Mouse (Mus musculus) kidney, adult 11 months (tissue): ENCODE measurements at regions not wholly inside any gene's neighbourhood (a gene's known extent, or its start where the extent isn't known, plus 50 kb on each side); places are given as distances from the start of the nearest gene placed in this dataset.
A peak's percentile ranks its signal among the peaks of the same experiment; 100 is the strongest.

Experiments used
- DNase-seq: peaks from one replicate; pipeline ENCODE4 v3.0.0; 2022

DNA sequence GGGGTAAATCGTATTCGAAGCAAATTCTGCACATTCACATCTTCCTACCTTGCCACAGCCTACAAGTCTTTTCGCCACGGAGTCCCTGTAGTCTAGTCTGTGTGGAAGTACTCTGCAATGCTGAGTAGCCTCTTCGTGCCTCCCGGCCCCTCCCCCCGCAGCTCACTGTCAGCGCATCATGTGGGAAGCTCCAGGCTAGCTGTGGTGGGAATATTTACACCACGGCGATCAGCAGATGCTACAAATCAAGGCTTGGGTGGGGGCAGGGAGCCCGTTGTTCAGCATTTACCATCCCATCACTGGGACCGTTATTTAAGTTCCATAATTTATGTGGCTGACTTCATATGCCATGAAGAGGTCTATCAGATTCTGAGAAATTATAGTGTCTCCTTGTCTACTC lies 358.5 kb downstream of the Bcor start:
- DNase-seq: no peak

DNA sequence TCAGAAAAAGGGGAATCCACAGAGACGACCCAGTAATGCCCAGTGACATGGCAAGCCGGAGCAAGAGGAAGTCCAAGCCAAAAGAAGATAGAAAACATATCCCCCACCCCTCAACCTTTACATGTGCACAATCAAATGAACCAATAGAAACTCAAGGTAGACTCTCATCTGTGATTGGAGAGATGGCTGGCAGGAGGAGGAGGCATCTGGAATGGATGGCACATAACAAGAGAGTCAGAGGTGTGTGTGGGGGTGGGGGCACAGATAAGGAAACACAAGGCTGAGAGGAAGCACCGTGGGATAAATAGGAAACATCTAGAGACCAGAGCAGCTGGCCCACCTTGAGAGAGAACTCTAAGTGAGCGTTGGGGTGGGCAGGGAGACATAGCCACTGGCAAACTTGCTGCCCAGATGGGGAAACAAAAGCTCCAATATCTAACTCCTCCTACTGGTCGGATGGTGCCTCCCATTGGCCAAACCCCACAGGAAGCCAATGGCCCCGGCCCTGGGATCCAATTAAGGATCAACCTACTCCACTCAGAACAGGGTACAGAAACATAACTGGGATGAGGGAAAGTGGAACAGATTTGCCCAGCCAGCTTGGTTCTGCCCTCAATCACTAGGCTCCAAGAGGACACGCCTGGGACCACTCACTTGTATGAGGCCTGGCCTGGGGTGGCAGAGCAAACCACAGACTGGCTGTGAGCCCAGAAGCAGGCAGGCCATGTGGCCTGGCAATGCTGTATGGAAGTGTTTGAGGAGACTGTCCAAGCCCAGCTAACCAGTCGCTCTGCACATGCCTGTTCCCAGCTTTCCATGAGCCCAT lies 357.9 kb downstream of the Bcor start:
- no peak for DNase-seq

DNA sequence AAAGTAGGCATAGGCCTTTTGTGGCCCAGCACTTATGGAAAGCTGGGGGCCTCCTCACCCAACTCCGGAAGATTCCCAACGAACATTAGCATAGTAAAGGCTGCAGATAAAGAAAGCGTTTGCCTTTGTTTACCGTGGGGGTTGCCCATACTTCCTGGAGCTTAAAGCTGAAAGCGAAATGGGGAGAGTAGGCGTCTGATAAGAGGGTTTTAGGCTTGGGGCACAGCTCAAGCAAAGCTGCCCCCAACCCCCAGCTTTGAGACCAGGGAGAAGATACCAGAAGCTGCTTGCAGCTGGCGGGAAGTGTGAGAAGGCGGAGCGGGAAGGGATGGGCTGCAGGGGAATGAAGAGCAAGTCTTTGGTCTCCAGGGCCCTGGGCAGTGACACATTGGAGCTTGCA lies 356.9 kb downstream of the Bcor start:
- DNase-seq: no peak

DNA sequence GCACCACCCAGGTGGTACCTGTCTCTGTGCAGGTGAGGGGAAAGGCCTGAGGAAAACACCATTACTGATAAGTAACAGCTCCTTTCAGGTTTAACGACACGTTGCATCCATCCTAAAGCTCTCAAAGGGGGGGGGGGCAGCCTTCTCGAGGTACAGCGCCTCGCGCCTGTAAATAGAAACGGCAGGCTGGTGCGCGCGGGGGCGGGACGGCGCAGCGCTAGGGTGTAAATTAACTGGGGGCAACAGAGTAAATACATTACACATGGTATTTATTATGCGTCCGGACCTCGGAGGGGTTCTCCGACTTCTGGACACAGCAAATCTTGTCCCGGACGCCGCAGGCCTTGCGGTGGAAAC lies 353.3 kb downstream of the Bcor start:
- no peak for DNase-seq

DNA sequence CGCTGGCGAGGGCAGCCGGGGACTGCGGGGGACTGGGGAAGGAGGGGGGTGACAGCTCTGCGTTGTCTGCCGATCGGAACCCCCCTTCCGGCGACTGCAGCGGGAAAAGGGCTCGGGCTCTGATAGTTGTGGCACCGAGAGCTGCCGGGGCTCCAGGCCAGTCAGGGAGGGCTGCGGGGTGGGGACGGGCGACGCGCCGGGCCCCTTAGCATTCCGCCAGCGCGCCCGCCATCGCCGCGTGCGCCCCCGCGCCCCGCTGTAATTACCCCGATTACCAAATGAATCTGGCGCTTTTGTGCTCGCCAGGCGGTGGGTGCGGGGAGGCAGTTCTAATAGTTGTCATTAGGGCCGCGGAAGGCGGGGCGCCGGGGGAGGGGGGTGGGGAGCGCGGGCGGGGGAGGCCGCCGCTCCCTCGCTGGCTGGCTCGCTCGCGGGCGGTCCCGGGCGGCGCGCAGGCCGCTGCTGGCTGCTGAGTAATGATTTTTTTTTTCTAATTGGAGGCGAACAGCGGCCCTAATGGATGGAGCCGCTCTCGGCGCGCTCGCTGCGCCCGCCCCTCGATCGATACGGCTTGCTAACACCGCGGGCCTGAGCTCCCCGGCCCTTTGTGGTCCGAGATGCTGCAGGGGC lies 352.8 kb downstream of the Bcor start:
- DNase-seq: peak; percentile 19

DNA sequence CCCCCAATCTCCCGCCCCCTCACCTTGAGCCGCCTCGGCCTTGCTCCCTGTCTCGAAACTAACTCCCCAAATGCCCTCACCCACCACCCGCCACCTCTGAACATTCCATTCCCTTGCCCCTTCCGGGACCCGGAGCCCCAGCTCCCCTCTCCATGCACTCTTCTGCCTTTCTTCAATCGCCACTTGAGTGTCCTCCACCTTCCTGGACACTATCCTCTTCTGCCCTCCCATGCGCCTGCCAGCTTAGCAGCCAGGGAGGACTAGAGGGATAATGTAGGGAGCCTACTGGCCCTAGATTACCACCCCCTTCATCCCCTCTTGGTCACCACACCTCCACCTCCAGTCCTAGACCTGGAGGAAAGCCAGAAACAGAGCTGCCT lies 352.3 kb downstream of the Bcor start:
- DNase-seq: no peak

DNA sequence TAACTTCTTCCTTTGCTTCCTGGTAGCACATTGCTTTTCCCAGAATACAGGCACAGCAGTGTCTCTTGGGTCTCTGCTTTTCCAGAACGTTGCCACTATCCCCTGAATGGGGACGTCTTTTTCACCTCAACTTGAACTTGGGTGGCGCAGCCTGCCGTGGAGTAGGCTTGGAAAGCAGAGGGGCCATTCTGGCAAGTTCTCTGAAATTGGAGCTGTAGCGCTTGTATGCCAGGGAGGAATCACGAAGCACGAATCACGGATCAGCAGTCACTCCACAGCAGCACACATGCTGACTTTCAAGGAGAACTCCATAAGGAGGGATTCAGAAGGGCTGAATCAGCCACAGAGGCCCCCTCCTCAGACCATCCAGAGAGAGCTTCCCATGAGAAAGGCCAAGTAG lies 351.2 kb downstream of the Bcor start:
- DNase-seq: no peak

DNA sequence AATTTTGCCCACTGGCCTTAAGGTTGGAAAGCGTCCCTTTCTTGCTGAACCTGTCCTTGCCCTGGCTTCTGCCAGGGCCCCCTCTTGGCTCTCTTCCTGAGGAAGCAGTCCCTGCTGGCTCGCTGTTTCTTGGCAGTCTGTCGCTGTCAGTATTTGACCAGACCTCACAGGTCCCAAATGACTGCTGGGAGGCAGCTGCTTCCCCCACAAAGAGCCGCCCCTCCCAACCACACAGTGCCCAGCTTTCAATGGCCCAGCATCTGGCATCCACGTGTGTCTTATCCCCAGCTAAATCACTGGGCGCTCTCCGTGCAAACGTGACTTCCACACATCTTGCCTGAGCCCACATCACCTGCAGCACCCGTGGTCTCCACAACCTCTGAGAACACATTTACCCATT lies 345.3 kb downstream of the Bcor start:
- no peak for DNase-seq

DNA sequence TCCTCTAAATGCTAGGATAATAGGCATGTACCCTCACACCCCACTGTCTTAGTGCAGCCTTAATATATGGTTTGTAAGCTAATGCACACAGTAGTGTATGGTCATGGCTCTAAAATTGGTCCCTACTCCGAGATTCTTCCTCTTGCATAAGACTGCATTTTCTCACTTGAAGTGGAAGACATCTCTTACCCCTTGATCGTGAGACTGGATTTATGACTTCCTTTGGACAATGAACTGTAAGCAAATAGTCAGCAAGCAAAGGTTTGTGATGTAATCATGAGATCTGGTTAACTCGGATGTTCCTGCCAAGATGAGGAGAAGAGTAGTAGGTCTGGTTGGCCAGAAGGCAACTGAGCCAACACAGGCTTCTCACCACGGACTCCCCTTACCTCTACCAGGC lies 344.3 kb downstream of the Bcor start:
- no peak for DNase-seq

DNA sequence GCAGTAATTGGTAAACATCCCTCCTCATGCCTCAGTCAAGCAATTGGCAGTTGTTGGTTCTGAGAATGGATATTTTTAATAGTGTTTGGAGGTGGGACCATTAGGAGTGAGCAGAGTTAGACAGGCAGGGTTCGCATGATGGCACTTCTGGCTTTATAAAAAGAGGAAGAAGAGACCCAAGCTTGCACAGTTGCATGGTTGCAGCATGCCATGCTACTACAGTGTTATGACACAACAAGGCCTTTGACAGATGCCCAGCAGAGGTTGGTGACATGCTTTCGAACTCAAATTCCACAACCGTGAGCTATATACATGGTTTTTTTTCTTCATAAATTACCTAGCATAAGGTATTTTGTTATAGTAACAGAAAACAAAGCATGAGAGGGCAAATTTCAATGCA lies 341.5 kb downstream of the Bcor start:
- DNase-seq: no peak

DNA sequence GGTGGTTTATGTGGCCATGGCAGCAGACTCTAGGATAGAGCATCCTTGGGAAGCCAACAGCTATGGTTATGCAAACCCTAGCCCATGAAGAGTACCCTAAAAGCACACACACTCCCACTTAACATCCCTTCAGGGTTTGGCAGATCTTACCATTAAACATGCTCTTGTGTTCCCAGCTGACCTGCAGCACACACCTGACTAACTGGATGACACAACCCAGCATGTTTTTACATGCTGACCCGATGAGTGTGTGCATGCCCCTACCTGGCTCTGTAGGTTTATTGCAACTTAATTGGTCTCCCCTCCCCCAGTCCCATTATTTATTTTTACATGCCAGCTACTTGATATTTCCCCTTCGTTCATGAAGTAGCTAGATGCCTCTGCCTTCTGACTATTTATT lies 339.0 kb downstream of the Bcor start:
- DNase-seq: no peak

DNA sequence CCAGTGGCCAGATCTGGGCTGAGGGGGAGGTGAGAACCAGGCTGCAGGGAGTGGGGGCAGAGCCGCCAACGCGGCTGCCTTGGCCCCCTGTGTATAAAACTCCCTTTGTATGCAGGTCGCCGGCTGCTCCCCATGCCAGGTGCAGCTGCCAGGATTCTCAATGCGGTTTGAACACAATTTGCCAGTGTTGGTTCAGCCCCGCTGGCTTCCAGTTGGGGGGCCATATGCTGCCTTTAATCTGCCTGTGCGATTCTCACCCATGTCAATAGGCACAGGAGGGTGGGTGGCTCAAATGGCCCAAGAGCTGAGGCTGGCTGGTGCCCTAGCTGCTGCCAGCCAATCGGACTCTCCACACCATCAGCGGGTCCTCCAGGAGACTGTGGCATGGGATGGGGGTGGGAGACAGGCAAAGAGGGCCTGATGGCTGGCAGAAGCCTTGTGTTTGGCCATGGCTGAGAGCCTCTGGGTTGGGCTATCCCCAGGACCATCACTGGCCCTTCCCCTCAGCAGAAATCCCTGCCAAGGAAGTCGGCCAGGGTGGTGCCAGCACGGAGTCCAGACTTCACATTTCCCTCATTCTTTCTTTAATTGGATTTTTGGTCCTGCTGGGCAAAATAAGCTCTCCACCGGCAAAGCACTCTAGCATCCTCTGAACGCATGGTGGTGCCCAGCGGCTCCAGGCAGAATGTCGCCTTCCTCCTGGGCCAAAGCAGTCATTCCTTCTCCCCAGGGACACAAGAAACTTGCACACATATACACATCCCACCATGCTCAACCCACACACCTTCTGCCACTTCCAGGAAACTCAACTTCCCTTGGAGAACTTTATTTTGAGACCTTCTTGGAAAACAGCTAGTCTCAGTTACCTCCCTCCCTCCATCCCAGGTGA lies 338.0 kb downstream of the Bcor start:
- DNase-seq: no peak

DNA sequence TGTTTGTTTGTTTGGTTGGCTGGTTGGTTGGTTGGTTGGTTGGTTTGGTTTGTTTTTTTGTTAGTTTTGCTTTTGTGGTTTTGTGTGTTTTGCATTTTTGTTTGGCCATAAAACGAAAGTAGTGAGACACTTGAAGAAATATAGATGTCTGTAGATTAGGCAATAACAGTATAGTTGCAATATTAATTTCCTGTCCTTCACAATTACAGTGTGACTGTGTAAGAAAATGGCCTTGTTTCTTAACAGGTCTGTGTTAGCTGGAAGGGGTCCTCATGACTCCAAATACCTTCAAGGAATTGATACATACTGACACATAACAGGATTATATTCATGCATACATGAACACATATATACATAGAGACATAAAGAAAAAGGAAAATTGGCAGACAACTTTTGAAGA lies 334.2 kb downstream of the Bcor start:
- DNase-seq: no peak

DNA sequence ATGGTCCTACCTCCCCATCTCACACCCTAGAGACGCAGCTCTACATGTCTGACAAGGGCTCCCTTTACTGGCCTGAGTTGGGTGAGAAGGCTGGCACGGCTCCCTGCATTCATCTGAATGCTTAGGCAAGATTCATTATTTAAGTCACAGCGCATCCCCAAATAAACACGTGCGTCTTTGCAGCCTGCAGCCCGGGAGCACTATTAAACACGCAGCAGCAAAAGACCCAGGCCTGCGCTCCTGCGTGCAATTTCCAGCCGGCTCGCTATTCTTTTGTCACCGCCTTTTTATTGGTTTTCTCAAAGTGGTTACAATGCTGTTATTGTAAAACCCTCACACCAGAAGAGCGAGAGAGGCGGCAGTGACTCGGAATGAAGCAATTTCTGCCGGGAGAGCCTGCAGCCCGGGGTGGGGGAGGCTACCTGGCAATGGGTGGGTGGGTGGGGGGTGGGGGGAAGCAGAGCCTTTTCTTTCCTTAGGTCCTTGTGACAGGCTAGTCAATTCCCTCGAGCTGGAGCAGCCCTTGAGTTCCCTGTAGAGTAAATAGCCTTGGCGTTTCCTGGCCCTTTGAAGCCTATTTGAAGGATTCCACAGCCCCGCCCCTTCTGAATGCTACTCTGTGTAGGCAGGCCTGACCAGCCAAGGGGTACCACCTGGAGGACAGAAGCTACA lies 333.3 kb downstream of the Bcor start:
- DNase-seq: no peak

DNA sequence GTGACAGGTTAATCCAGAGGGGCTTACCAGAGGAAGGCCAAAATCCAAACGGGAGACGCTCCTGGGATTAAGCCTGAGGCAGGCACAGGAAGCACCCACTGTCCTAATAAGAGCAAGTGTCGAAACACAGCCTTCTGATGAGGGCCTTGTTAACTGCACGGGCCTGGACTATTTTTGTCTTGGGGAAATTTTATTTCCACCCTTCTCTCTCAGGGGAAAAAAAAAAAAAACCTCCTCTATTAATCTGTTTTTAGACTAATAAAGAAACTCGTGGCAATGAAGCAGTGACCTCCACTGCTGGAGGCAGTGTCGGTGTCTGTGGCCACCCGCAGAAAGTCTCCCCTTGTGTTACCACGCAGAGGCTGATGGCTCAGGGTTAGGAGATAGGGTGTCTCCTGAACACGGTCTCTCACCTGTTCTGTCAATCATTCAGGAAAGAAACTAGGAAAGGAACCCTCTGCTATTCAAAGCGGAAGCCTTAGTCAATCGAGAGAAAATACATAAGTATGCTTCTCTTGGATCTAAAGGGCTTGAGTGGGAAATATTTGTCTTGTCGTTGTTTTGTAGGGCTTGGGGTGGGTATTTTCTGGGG lies 330.6 kb downstream of the Bcor start:
- DNase-seq: no peak

DNA sequence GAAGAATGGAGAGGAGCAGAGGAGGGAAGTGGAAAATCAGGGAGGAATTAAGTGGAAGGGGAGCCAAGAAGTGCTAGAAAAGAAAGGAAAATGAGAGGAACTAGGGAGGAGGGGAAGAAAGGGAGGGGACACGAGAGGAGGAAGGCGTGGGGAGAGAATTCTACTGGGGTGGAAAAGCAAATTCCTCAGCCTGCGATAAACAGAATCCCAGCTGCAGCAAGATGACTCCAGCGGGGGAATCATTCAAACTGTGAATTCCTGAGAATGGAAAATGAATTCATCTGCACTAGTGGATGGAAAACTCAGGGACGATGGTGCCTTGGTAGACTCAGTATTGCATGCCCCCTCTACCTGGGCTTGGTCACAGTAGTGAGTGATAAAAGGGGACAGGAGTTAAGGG lies 322.6 kb downstream of the Bcor start:
- DNase-seq: no peak

DNA sequence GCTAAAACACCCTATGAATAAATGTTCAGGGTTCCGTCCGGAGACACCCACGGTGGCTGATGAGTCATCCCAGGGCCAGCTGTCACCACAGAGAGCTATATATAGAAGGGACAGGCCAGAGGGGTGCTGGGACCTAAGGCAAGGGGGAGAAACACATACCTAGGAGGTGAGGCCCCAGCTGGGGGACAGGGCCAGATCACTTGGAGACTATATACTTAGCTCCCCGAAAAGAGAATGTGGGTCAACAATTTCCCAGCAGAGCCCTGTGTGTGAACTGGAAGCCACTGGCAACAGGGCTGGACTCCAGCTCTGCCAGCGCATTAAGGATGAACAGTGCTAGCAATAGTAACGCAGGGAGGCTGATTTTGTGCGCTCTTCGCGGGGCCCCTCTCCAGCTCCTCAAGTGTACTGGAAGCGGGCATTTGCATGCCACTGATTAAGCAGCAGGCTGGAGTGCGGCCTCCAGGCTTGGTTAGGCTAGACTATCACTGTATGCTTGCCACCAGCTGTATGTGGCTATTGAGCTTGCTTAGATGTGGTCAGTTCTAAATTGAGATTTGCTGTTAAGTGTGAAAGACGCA lies 320.4 kb downstream of the Bcor start:
- no peak for DNase-seq

DNA sequence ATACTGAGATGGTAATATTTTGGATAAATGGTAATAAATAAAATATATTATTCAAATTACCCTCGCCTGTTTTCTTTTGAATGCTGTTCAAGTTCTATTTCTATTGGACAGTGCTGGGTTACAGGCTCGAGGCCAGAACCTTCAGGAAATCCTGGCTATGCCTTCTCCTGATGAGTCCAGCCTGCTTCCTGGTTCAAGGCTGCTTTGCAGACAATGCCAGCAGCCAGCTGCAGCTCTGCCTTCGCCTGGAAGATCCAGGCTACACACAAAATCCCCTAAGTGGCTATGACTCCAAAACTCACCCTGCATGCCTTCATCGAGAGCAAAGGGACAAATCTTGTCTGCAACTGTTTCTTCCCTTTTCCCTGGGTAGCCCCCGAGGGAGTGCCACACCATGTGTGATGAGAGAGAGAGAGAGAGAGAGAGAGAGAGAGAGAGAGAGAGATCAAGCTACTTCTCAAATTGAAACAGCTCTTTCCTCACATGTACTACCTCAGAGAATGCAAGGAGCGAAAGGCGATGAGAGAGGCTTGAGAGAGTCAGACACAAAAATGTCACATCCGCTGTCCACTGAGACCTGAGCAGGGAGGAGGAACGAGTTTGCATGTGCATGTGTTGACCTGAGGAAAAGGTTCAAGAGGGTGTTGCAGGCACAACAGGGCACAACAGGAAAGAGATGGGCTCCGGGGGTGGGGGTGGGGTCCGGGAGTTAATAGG lies 319.7 kb downstream of the Bcor start:
- peak; percentile 18 for DNase-seq

DNA sequence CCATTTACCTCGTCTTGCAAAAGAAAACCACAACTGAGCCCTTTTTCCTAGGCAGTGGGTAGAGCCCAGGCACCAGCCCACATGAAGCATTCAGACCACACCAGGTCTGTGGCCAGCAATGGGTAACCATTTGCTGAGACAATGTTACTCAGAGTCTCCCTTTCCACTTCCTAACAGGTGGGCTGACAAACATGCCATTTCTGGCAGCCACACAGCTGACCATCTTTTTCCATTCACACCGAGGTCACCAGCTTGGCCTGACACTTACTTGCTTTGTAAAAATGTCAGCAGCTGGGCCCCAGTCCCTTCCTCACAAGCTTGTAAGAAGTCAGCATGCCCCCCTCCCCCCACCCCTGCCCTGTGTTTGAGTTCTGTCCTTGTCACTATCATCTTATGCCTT lies 314.6 kb downstream of the Bcor start:
- DNase-seq: no peak

DNA sequence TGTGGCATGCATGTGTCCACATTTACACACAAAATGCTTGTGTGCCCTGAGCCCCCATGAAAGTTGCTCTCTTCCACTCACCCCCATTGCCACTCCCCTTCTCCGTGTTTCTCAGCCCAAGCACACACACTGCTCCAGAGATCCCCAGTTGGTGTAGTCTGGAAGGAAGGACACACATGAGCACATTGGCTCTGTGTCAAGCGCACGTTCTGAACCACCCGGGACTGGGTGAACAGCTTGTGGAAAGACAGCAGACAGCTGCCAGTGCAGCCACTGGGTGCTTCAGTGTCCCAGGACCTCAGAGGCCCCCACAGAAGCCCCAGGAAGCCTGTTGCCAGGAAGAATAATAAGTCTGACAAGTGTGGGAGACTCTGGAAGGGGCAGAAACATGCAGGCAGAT lies 304.2 kb downstream of the Bcor start:
- no peak for DNase-seq

DNA sequence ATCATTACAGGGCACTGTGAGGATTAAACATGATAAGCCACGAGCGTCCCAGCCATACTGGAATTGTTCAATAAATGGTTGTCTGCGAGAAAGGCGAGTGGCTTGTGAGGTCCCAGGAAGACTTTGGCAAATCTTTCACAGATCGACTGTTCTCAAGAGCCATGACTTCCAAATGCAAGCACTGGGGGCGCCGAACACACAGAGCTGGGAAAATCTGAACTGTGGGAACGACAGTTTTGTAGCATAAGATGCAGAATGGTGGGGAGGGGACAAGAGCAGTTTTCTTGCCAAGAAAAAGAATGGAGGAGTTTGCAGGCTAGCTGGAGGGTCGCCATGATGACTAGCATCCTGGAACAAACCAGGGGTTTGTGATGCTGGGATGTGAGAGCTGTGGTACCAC lies 300.8 kb downstream of the Bcor start:
- no peak for DNase-seq

DNA sequence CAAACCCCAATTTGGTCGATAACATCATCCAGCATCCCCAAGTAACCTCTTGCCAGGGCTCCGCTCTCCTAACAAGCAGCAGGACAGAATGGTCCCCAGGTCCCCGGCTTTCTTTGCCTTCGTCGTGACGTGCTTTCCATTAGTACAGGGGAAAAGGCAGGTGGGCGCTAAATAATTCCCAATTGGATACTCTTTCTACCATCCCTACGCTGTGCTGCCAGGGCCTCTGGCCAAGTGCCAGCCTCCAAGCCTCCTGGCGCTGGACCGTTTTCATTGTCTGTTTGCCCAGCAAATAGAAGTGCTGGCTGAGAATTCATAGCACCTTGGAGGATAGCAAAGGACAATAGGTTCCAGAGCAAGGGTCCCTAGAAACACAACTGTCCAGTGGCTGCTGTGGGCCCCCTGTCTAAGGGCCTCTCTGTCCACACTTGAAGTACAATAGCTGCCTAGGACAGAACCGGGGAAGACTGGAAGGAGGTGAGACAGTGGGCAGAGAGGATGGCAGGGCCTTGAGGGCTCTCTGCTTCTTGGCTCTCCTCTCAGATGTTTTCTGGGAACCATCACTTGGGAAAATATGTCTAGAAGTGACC lies 298.9 kb downstream of the Bcor start:
- no peak for DNase-seq
